In the genomic region with DNA sequence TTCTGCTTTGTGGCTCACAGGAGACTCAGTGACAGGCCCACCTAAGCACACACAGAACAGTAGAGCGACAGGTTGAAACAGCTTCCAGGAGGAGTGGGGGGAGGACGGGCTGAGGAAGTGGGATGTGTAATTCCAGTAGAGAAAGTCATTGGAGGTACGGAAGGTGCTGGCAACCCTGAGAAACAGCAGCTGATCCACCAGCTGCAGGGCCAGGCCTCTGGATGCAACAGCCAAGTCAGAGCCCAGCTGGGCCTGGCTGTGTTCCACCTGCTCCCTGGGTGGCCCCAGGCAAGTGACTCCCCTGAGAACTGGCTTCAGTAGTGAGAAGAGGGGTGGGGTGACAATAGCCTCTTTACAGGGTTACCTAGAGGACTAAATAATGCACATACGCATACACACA, we compare ENCODE assay signal across 9 mouse cellular contexts. TPM values are rescaled to one million over a fixed set of nuclear protein-coding genes. Genes with fewer than 3 reads are reported as not detected.
A peak's percentile ranks its signal among the peaks of the same experiment; 100 is the strongest.
DNase-seq lines count a peak whose midpoint lies in the region; ATAC-seq lines count a peak whose summit lies in the region.
"Had no signal": no experiment of that assay in that cellular context is flagged by ENCODE, and none has a peak within 500 bp of the region (broad histone marks: within the 10 kb centered on the region; RNA-seq: fewer than 3 reads in every experiment).

No protein-coding gene starts in this region.

- H3K4me1 ChIP-seq in midbrain, embryonic 14.5 days (ENCODE audit: control insufficient read depth, insufficient read depth, low read length) = no peaks in the 10 kb centered on the region
- peaks cover 11% of the 10 kb centered on the region for H3K4me1 ChIP-seq in midbrain, embryonic 10.5 days
- H3K4me1 ChIP-seq in heart, embryonic 10.5 days = peaks cover 7% of the 10 kb centered on the region; the same call in 1 of the 2 replicates
- H3K4me1 ChIP-seq in forebrain, embryonic 14.5 days (ENCODE audit: control insufficient read depth, insufficient read depth, low read length) = no peaks in the 10 kb centered on the region
- H3K4me1 ChIP-seq: megakaryocyte, embryonic 14.5 days had no signal

- no peak overlapping the region for H3K9ac ChIP-seq in midbrain, embryonic 14.5 days (replicated peaks; ENCODE audit: low read length)
- H3K9ac ChIP-seq in forebrain, embryonic 14.5 days (ENCODE audit: low read length) = no peak overlapping the region
- H3K9ac ChIP-seq: heart, embryonic 15.5 days had no signal

- H3K9me3 ChIP-seq in midbrain, embryonic 14.5 days (ENCODE audit: control insufficient read depth, low read length) = no peaks in the 10 kb centered on the region
- H3K9me3 ChIP-seq in midbrain, embryonic 10.5 days (replicated peaks) = no peaks in the 10 kb centered on the region; the same call in 1 of the 2 replicates
- H3K9me3 ChIP-seq in heart, embryonic 10.5 days = no peaks in the 10 kb centered on the region
- H3K9me3 ChIP-seq in forebrain, embryonic 14.5 days (replicated peaks; ENCODE audit: control insufficient read depth, low read length) = no peaks in the 10 kb centered on the region
- H3K9me3 ChIP-seq: heart, embryonic 15.5 days; megakaryocyte, embryonic 14.5 days had no signal

- no peak for ATAC-seq in midbrain, embryonic 14.5 days (ENCODE audit: low FRiP score, low TSS enrichment)
- no peak for ATAC-seq in forebrain, embryonic 14.5 days

- peak; percentile 25 for DNase-seq in midbrain, embryonic 14.5 days
- no peak for DNase-seq in midbrain, embryonic 10.5 days (ENCODE audit: low spot score)
- DNase-seq in cerebellum, adult 9-11 months = peak; percentile 12
- peak; percentile 74 for DNase-seq in heart, embryonic 10.5 days (ENCODE audit: low spot score)
- DNase-seq in lung, postnatal 4 days = peak; percentile 8 to 67
- no peak for DNase-seq in forebrain, embryonic 14.5 days (ENCODE audit: low spot score)
- no peak for DNase-seq in kidney, adult 11 months

- H3K36me3 ChIP-seq in midbrain, embryonic 14.5 days (ENCODE audit: control insufficient read depth, insufficient read depth, low read length) = no peaks in the 10 kb centered on the region
- no peaks in the 10 kb centered on the region for H3K36me3 ChIP-seq in midbrain, embryonic 10.5 days
- no peaks in the 10 kb centered on the region for H3K36me3 ChIP-seq in heart, embryonic 10.5 days
- no peaks in the 10 kb centered on the region for H3K36me3 ChIP-seq in forebrain, embryonic 14.5 days (ENCODE audit: control insufficient read depth, insufficient read depth, low read length)
- H3K36me3 ChIP-seq: heart, embryonic 15.5 days had no signal

- no peak overlapping the region for H3K4me3 ChIP-seq in midbrain, embryonic 14.5 days (replicated peaks; ENCODE audit: low read depth, low read length)
- H3K4me3 ChIP-seq in midbrain, embryonic 10.5 days = no peak overlapping the region
- H3K4me3 ChIP-seq in heart, embryonic 10.5 days = no peak overlapping the region
- H3K4me3 ChIP-seq in forebrain, embryonic 14.5 days (ENCODE audit: low read depth, low read length) = no peak overlapping the region
- H3K4me3 ChIP-seq: heart, embryonic 15.5 days; megakaryocyte, embryonic 14.5 days had no signal

- no peaks in the 10 kb centered on the region for H3K27me3 ChIP-seq in midbrain, embryonic 14.5 days (ENCODE audit: control insufficient read depth, insufficient read depth, low read length)
- H3K27me3 ChIP-seq in midbrain, embryonic 10.5 days (ENCODE audit: low read depth, poor library complexity, severe bottlenecking) = no peaks in the 10 kb centered on the region
- H3K27me3 ChIP-seq in heart, embryonic 10.5 days (ENCODE audit: insufficient read depth, poor library complexity, severe bottlenecking) = no peaks in the 10 kb centered on the region
- H3K27me3 ChIP-seq in forebrain, embryonic 14.5 days (replicated peaks; ENCODE audit: control insufficient read depth, insufficient read depth, low read length) = no peaks in the 10 kb centered on the region

- 82% methylated on average over 4 of the region's 4 CpGs for WGBS in midbrain, embryonic 14.5 days
- WGBS in midbrain, embryonic 10.5 days = 86% methylated on average over 4 of the region's 4 CpGs
- WGBS in heart, embryonic 10.5 days = 66% methylated on average over 4 of the region's 4 CpGs
- 76% methylated on average over 4 of the region's 4 CpGs for WGBS in forebrain, embryonic 14.5 days

- H3K27ac ChIP-seq in midbrain, embryonic 14.5 days (replicated peaks; ENCODE audit: low read depth, low read length) = no peak overlapping the region
- H3K27ac ChIP-seq in midbrain, embryonic 10.5 days (replicated peaks) = no peak overlapping the region
- no peak overlapping the region for H3K27ac ChIP-seq in heart, embryonic 10.5 days
- H3K27ac ChIP-seq in forebrain, embryonic 14.5 days (ENCODE audit: low read depth, low read length) = no peak overlapping the region
- H3K27ac ChIP-seq: heart, embryonic 15.5 days had no signal

- no peak overlapping the region for H3K4me2 ChIP-seq in midbrain, embryonic 14.5 days (ENCODE audit: low read length)
- H3K4me2 ChIP-seq in forebrain, embryonic 14.5 days (ENCODE audit: low read length) = no peak overlapping the region
- H3K4me2 ChIP-seq: heart, embryonic 15.5 days had no signal

RNA-seq across cellular contexts. Expression of gene Gjb6, which starts 27.8 kb away (rescaled TPM):
- 0.77 and 9.8 TPM in 2 replicates for polyA plus RNA-seq in midbrain, embryonic 14.5 days (2014; fragmentation: Nextera tagmentation; extraction: Ambion mirVana)
- polyA plus RNA-seq in midbrain, embryonic 10.5 days (2016; fragmentation: Nextera tagmentation; extraction: Ambion mirVana) = 0.38 and 0.94 TPM in 2 replicates
- 0.15 and 0.89 TPM in 2 replicates for polyA plus RNA-seq in heart, embryonic 10.5 days (2016; fragmentation: Nextera tagmentation; extraction: Ambion mirVana)
- 14.4 and 19.7 TPM in 2 replicates for polyA plus RNA-seq in forebrain, embryonic 14.5 days (2014; fragmentation: Nextera tagmentation; extraction: Ambion mirVana)
- polyA plus RNA-seq: heart, embryonic 15.5 days had no signal

RNA-seq across cellular contexts. Expression of gene Gm4491, which starts 45.5 kb away (rescaled TPM):
- 0.22 TPM in 1 of 2 replicates, not detected in the other for polyA plus RNA-seq in midbrain, embryonic 14.5 days (2014; fragmentation: Nextera tagmentation; extraction: Ambion mirVana)
- polyA plus RNA-seq in midbrain, embryonic 10.5 days (2016; fragmentation: Nextera tagmentation; extraction: Ambion mirVana) = not detected in 2 replicates
- polyA plus RNA-seq in heart, embryonic 10.5 days (2016; fragmentation: Nextera tagmentation; extraction: Ambion mirVana) = not detected in 2 replicates
- not detected in 2 replicates for polyA plus RNA-seq in forebrain, embryonic 14.5 days (2014; fragmentation: Nextera tagmentation; extraction: Ambion mirVana)
- polyA plus RNA-seq: heart, embryonic 15.5 days had no signal

RNA-seq across cellular contexts. Expression of gene Gjb2, which starts 56.7 kb away (rescaled TPM):
- 11.2 TPM in 1 of 2 replicates, not detected in the other for polyA plus RNA-seq in midbrain, embryonic 14.5 days (2014; fragmentation: Nextera tagmentation; extraction: Ambion mirVana)
- 0.70 and 3.4 TPM in 2 replicates for polyA plus RNA-seq in midbrain, embryonic 10.5 days (2016; fragmentation: Nextera tagmentation; extraction: Ambion mirVana)
- 1.0 and 4.0 TPM in 2 replicates for polyA plus RNA-seq in heart, embryonic 10.5 days (2016; fragmentation: Nextera tagmentation; extraction: Ambion mirVana)
- polyA plus RNA-seq in forebrain, embryonic 14.5 days (2014; fragmentation: Nextera tagmentation; extraction: Ambion mirVana) = 11.0 and 15.2 TPM in 2 replicates

Comparison
In these comparisons a context has a peak if more than half of its experiments do, and no peak if none do; other contexts are left out.
1. DNase-seq: peak in midbrain, embryonic 14.5 days (single experiment), cerebellum, adult 9-11 months (single experiment), heart, embryonic 10.5 days (single experiment) and lung, postnatal 4 days (2 of 2); none in midbrain, embryonic 10.5 days (single experiment), forebrain, embryonic 14.5 days (single experiment) and kidney, adult 11 months (single experiment).